Mouse (Mus musculus): ENCODE results near the gene Dchs1.

- no peak for TF ChIP-seq POLR2A (IDR thresholded peaks at IDR 0.05; ENCODE audit: borderline replicate concordance, insufficient read depth, low read length)
- no peak for TF ChIP-seq CTCF (IDR thresholded peaks at IDR 0.05; ENCODE audit: borderline replicate concordance, insufficient read depth, low read depth, low read length)
Measured at GRCm38 (mm10) chr7:105802312-105802711, 14.9 kb upstream of the Dchs1 start.

Data from cerebellum, adult 2 months (tissue).